Mouse (Mus musculus) mature B cell (primary cell): ENCODE measurements around the gene Wdr48.

Experiments used
- in situ Hi-C: fragments of 300-500 bp; cut with MboI; formaldehyde crosslinking; loops from 2 replicates; pipeline ENCODE4 v1.14.3; 2019

Gene Wdr48

DNA sequence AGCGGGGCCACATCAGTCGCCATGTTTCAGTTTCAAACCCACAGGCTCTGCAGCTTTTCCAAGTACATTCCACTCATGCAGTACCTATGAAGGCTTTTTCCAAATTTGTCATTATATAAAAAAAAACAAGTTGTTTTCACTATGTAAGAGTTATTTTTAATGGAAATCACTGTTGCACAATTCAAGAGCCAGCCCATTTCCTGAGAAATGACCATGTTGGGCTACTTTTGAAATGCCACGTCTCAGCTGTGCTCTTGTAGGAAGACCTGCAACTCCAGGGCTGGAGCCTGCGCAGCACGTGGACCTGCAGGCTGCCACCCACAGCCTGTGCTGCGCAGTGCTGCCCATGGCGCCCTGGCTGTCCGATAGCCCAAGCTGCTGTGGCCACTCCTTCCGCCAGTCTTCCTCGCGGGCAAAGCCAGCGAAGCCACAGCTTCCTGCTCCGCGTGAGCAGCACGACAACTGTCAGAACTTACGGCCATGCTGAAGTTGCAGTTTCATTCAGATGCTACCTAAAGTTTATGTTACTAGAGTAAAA, 30.5 kb downstream of the Wdr48 start:
- in situ Hi-C loops: no loop called here

DNA sequence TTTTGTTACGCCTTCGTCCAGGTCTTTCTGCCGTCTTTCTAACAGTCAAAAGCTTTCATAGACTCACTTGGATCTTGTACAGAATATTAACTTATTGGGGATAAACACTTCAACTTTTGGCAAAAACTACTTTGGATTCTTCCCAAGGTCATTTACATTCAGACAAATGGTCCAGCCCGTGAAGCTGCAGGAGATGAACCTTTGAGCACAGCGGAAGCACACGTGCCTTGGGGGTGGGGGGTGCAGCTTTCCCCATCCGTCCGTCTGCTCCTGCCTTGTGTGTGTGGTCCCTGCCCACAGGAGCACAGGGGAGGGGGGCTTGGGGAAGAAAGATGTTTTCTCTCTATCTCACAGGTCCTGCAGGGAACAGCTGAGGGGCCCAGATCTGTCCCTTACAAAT, 31.1 kb downstream of the Wdr48 start:
- in situ Hi-C loops: no loop called here

DNA sequence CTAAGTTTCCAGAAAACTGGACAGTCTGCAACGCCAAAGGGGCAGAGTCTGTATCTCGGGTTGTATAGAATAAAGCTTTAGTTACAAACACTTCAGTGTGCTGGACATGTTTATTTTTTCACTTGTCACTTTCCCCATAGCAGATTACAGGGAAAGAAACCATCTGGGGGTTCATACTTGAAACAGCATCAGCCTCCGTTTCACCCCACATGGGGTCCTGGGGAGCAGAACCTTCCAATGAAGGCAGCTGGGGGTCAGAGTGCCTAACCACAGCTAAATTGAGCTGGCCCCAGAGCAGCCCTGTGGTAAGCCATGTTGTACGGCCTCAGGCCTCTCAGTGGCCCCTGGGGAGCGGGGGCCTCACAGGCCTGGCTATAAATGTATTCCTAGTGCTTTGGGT, 31.8 kb downstream of the Wdr48 start:
- in situ Hi-C loops: no loop called here

GRCm38 (mm10) chr9:119932358-119932757, 37.7 kb downstream of the Wdr48 start:
- in situ Hi-C loops: no loop called here

- in situ Hi-C loops: no loop called here
Observed at GRCm38 (mm10) chr9:119933675-119934074, 39.0 kb downstream of the Wdr48 start.

DNA sequence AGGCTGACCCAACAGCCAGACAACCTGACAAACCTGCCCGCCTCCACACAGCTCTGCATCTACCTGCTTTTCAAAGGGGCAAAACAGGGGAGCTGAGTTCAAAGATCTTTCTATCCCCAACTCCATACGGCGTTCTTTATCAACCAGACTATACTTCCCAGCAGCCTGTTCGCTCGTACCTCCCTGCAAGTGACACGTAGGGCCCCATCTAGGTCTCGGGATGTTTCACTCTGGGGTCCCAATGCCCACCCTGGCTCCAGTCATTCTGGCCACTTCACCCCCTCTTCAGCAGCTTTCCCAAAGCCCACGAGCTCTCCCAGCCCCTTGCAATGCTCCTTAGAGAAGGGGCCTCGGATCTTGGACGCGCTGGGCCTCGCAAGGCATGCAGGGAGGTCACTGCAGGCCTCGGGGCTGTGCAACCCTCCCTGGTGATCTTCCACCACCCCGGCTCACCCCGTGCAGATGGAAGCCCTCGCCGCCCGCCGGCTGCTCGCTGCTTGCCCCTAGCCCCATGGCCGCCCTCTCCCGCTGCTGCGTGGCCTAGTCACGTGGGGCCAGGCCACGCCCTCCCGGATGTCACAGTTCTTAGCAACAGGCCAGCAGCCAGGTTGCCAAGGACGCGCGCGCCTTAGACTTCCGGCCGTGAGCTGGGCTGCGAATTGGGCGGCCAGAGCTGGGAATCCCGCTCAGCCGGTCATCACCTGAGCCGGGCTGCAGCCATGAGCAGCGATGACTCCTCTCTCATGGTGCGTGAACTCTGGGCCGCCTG, 42.5 kb downstream of the Wdr48 start, which contains the start of the genes Gorasp1 and Ttc21a:
Gorasp1 (minus strand) TSS at position 561 of the 769 bp plus-strand sequence.
Ttc21a (plus strand) TSS at position 602 of the 769 bp plus-strand sequence.
- in situ Hi-C loops: no loop called here

- in situ Hi-C loops: no loop called here
Observed at GRCm38 (mm10) chr9:119938496-119938895, 43.8 kb downstream of the Wdr48 start.

DNA sequence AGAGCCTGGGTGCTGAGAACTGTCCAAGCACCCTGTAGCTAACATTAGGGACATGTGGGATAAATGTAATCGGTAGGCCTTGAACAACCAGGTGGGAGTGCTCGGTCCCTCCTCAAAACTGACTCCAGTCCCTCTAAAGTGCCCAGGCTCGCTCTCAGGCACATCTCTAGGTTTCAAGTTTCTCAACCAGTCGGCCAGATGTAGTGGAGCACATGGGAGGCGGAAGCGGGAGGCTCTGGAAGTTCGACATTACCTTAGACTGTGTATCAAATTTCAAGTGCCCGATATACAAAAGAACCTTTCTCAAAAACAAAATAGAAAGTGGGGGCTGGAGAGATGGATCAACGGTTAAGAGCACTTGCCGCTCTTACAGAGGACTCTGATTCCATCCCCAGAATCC, 45.0 kb downstream of the Wdr48 start:
- in situ Hi-C loops: no loop called here

- in situ Hi-C loops: no loop called here
Observed at GRCm38 (mm10) chr9:119941407-119941806, 46.7 kb downstream of the Wdr48 start.

DNA sequence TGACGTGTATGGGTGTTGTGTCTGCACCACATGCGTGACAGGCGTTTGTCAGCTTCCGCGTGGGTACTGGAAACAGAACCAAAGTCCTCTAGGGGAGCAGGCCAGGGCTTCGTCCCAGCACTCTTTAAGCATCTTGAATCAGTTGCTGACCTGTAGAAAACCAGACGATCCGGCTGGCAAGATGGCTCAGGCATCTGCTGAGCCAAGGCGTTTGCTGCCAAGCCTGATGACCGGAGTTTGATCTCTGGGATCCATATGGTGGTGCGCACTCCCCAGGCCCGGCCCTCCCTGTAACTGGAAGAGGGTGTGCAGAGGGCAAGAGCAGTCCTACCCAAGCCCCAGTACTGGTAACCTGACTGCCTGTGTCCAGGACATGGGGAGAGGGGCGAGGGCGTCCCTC, 47.2 kb downstream of the Wdr48 start:
- in situ Hi-C loops: no loop called here

DNA sequence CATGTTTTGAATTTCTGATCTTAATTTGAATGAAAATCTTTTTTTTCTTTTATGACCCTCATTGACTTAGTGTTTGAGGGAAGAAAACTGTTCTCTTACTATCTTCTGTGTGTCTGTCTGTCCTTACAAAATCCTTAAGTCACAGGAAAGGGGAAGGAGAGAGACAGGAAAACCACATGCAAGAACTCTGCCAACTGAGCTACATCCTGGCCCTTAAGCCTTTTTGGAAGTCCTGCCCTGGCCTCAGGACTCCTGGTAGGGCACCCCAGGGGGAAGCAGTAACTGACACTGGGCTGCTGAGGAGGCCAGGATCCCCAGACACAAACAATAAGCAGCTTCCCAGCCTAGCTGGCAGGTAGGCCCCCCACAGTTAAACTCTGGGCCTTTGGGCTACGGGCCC, 48.6 kb downstream of the Wdr48 start:
- in situ Hi-C loops: no loop called here

GRCm38 (mm10) chr9:119945173-119945900, 50.7 kb downstream of the Wdr48 start:
- in situ Hi-C loops: no loop called here

GRCm38 (mm10) chr9:119948804-119949203, 54.1 kb downstream of the Wdr48 start:
- in situ Hi-C loops: no loop called here

DNA sequence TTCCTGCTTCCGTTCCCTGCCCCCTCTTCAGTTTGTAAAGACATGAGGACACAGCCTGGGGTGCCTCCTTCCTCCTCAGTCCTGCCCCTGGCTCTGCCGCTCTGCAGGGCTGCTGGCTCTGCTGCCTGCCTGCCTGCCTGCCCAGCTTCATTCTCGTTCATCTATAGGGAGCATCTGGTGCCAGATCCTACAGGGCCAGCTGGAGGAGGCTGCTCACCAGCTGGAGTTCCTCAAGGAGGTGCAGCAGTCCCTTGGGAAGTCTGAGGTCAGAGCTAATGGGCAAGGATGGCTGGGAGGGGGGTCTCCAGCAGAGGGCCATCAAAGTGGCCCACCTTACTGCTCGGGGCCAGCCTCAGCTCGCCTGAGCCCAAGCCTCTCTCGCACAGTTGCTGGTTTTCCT, 55.8 kb downstream of the Wdr48 start:
- in situ Hi-C loops: no loop called here

DNA sequence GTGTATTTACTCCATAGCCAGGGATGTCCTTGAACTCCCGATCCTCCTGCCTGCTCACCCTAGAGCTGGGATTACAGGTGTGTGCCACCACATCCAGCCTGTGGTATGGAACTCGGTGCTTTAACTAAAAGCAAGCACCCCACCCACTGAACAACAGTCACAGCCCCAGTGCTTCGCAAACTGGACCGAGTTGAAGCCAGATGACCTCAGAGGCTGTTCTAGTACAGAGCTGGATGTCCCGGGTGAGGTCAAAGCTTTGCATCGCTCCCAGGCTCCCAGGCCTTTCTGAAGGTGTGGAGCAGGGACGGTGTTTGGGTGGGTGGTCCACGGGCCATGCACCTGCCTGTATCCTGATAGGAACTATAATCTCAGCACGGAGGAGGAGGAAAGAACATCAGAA, 56.7 kb downstream of the Wdr48 start:
- in situ Hi-C loops: no loop called here

GRCm38 (mm10) chr9:119958835-119959234, 64.2 kb downstream of the Wdr48 start:
- in situ Hi-C loops: no loop called here

DNA sequence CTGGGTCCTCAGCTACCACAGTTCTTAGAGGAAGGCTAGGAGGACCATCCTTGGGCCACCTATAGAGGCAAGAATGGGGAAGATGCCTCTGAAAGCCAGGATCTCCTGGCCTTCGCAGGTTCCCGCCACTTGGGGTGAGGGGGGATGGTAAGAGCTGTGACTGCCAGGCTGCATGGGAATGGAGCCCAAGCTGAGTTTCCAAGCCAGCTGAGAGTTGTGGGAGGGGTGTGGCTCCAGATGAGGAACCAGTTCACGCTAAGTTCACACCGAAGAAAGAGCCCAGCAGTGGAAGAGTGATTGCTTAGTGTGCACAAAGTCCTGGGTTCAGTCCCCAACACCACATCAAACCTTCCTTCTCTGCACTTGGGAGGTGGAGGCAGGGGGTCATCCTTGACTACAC, 67.5 kb downstream of the Wdr48 start:
- in situ Hi-C loops: no loop called here

- in situ Hi-C loops: no loop called here
Observed at GRCm38 (mm10) chr9:119962987-119963667, 68.4 kb downstream of the Wdr48 start.

- in situ Hi-C loops: no loop called here
Observed at GRCm38 (mm10) chr9:119964206-119964605, 69.5 kb downstream of the Wdr48 start.

DNA sequence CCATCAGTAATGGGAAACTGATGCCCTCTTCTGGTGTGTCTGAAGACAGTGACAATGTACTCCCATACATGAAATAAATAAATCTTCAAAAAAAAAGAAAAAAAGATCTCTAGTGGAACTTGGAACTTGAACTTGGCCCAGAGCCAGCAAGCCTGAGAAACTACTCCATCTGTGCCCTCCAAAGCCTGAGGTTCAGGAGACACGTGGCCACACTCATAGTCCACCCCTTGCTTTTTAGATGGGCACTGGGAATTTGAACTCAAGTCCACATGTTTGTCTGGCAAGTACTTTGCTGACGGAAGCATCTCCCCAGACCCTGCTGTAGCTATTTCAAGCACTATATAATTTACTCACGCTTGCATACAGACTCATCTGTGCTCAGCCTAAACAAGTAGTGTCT, 70.5 kb downstream of the Wdr48 start:
- in situ Hi-C loops: loop anchor here (5.0 kb wide), 1 partner anchor 52 kb away; no protein-coding TSS in a partner anchor

DNA sequence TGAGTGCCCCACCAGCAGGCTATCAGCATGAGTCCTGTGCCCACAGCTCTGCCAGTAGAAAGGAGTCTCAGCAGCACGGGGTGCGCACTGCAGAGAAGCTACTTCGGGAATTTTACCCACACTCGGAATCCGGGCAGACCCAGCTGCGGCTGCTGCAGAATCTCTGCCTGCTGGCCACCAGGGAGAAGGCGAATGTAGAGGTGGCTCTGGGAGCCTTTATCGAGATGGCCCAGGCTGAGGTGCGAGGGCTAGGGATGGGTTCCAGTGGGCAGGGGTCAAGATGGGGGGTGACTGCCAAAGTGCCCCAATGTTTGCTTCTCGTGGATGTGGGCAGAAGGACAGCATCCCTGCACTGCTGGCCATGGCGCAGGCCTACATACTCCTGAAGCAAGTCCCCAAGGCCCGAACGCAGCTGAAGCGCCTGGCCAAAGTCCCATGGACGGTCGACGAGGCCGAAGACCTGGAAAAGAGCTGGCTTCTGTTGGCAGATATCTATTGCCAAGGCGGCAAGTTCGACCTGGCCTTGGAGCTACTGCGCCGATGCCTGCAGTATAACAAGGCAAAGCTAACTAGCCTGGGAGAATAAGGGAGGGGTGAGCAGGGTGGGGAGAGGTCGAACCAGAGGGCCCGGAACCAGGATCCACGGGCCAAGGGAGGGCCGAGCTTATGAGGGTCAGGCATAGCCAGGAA, 71.7 kb downstream of the Wdr48 start:
- in situ Hi-C loops: loop anchor here (5.0 kb wide), 1 partner anchor 51 kb away; no protein-coding TSS in a partner anchor

DNA sequence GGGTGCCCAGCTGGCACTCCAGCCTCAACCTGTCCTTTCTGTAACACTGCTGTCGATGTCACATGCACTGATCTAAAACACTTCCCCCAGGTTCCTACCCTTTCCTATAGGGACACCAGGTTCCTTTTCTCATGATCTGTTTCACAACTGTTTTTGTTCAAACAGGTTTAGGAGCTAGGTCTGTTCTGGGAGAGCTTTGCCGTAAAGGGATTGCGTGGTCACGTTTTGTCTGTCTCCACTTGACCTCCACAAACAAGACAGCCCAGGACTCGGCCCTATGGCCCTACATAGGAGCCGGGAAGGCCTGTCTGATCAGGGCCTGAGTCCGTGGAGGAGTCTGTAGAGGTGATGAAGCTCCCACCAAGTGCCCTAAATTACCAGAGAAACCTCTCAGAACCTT, 75.1 kb downstream of the Wdr48 start:
- in situ Hi-C loops: loop anchor here (5.0 kb wide), 1 partner anchor 47 kb away; no protein-coding TSS in a partner anchor
